Mouse (Mus musculus): ENCODE results near the gene Wasf2. TPM values are rescaled to one million over a fixed set of nuclear protein-coding genes. Genes with fewer than 3 reads are reported as not detected.

The Wasf2 gene
- total RNA-seq, 4 experiments from 2014 or later, result 18.8 to 27.9 (median 27.3) TPM

- DNase-seq (ENCODE audit: low spot score in 2 of 2), result no peak
Observed at GRCm38 (mm10) chr4:133174361-133174760, 44.1 kb downstream of the Wasf2 start.

- DNase-seq (ENCODE audit: low spot score in 2 of 2), result no peak
Observed at GRCm38 (mm10) chr4:133175274-133175673, 45.0 kb downstream of the Wasf2 start.

DNA sequence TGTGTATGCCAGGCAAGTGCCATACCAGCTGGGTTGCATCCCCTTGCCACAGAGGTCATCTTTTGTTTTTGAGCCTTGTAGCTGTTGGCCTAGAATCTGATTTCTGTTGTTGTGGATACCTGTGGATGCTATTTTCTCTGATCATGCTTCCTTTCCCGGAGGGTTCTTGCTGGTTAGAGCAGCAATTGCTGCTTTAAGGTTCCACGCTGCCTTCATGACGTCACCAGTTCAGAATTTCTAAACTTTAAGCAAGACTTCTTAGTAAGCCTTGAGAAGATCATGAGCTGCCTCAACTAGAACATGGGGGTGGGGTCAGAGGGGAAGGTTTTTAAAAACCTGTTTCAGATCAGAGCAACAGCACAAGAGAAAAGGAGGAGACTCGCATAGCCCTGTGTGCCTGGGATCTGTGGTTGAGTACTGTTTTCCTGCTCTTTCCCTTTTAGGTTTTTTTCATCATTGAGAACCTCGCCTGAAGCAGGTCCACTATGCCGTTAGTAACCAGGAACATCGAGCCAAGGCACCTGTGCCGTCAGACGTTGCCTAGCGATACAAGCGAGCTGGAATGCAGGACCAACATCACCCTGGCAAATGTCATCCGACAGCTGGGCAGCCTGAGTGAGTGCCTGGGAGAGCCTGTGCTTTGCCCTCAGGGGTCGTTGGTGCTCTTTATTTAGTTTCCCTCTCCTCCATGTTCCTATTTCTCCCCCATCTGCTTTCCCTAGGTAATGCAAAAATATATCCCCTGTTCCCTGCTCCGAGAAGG is 45.9 kb downstream of the Wasf2 start:
- no peak for DNase-seq (ENCODE audit: low spot score in 2 of 2)

DNA sequence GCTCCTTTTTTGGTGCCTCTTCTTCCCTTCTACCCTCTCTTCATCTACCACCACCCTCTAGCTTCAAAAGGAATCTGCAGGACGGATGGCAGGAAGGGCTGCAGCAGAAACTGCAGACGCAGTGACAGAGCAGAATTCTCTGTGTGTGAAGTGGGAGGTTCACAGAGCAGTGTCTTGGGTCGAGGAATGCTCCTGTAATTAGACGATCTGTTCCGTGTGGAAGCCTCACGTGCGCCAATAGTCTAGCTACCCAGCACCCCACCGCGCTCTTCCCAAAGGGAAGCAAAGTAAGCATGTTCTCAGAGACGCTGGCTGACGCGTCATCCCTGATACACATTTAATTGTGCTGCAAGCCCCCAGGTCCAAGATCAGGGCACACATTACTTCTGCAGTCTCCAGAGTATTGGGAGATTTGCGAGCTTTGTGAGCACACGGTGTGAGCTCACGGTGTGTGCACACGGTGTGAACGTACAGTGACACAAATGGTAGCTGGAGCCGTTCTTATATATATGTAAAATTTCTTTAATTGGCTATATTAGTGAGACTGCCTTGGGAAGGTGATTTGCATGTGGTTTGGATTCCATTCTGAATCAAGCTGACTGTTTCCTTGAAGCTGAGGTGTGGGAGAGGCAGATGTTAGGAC is 46.6 kb downstream of the Wasf2 start:
- DNase-seq (ENCODE audit: low spot score in 2 of 2), result no peak

GRCm38 (mm10) chr4:133178305-133178704 is 48.0 kb downstream of the Wasf2 start:
- no peak for DNase-seq (ENCODE audit: low spot score in 2 of 2)

GRCm38 (mm10) chr4:133179258-133179657 is 49.0 kb downstream of the Wasf2 start:
- no peak for DNase-seq (ENCODE audit: low spot score in 2 of 2)

GRCm38 (mm10) chr4:133182439-133183033 is 52.2 kb downstream of the Wasf2 start:
- no peak for DNase-seq (ENCODE audit: low spot score in 2 of 2)

- no peak for DNase-seq (ENCODE audit: low spot score in 2 of 2)
Observed at GRCm38 (mm10) chr4:133184031-133184897, 54.0 kb downstream of the Wasf2 start.

DNA sequence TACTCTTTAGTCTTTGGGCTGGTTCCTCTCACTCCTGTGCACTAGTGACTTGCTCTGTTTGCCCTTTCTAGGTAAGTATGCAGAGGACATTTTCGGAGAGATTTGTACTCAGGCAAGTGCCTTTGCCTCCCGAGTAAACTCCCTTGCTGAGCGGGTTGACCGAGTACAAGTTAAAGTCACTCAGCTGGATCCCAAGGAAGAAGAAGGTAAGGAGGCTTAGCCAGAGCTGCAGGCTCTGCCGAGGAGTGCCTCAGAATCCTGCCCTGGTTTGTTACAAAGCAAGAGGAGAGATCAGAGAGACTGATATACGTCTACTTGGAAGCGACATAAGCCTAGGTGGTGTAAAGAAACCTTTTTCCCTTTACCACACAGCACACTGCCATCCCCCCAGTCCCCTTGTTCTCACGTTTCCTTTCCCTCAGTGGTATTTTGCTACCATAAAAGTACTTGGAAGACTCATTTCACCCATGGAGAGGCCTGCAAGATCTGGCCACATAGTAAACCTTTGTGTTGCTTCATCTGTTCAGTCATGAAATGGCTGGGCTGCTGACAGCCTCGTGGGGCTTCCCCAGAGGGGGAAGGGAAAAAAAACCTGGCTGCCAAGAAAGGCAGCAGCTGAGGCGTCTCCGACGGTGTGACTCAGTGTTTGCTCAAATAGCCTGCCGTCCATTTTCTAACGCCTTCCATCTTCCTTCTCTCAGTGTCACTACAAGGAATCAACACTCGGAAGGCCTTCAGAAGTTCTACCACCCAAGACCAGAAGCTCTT is 54.8 kb downstream of the Wasf2 start:
- DNase-seq (ENCODE audit: low spot score in 2 of 2), result peak; percentile 52 to 62

DNA sequence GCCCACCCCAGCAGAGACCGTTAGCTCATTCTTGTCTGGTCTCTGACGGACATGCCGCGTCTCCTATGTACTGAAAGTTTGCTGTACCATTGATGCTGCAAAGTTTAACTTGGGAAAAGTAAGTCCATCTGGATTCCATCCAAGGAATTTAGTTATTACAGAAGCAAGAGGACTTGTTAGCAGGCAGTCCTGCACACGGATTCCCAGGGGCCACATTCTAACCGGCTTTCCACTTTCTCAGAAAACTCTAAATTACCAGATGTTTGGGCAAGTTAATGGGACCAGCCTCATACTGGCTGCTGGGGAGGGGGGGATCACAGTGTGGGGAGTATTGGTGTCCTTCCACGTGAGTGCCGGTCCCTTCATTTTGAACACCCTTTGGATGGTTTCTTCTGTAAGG is 55.6 kb downstream of the Wasf2 start:
- no peak for DNase-seq (ENCODE audit: low spot score in 2 of 2)

DNA sequence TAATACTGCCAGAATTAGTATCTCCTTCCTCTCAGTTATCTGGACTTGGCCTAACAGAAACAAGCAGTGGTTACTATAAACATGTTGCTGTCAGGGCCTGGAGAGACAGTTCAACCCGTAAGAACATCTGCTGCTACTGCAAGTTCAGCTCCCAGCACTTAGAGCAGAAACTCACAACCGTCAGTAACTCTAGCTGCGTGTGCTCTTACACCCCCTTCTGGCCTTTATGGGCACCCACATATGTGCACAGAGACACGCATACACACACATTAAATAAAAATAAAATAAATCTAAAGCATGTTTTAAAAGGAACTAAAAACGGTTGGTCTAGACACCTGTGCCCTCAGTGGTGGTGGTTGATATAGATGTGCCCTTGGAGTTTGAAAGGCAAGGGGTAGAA is 56.6 kb downstream of the Wasf2 start:
- DNase-seq (ENCODE audit: low spot score in 2 of 2), result no peak

GRCm38 (mm10) chr4:133189396-133189795 is 59.1 kb downstream of the Wasf2 start:
- DNase-seq (ENCODE audit: low spot score in 2 of 2), result no peak

DNA sequence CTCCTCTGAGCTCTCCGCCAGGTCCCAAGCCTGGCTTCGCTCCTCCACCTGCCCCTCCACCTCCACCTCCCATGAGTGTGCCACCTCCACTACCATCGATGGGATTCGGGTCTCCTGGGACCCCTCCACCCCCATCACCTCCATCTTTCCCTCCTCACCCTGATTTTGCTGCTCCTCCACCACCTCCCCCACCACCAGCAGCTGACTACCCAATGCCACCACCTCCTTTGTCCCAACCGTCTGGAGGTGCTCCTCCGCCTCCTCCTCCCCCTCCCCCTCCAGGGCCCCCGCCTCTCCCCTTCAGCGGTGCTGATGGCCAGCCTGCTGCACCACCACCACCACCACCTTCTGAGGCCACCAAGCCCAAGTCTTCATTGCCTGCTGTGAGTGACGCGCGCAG is 64.2 kb downstream of the Wasf2 start:
- no peak for DNase-seq (ENCODE audit: low spot score in 2 of 2)

DNA sequence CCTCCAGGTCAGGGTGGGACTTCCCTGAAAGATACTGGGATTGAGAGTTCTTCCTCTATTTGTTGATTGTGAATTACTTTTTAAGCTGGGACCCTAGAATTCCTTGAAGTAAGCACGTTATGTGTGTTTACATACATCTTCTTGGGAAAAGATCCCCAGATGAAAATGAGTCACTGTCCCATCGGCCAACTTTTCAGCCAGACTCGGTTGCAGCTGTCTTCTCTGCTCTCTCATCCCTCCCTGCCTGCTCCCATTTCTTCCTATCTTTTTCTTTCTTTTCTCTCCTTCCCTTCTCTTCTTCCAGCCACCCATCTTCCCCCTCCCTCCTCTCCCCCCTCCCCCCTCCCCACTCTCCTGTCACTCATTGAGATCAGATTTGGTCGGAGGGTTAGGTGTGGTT is 64.7 kb downstream of the Wasf2 start:
- no peak for DNase-seq (ENCODE audit: low spot score in 2 of 2)

GRCm38 (mm10) chr4:133196136-133196535 is 65.8 kb downstream of the Wasf2 start:
- no peak for DNase-seq (ENCODE audit: low spot score in 2 of 2)

GRCm38 (mm10) chr4:133196852-133197251 is 66.5 kb downstream of the Wasf2 start:
- DNase-seq (ENCODE audit: low spot score in 2 of 2), result no peak

DNA sequence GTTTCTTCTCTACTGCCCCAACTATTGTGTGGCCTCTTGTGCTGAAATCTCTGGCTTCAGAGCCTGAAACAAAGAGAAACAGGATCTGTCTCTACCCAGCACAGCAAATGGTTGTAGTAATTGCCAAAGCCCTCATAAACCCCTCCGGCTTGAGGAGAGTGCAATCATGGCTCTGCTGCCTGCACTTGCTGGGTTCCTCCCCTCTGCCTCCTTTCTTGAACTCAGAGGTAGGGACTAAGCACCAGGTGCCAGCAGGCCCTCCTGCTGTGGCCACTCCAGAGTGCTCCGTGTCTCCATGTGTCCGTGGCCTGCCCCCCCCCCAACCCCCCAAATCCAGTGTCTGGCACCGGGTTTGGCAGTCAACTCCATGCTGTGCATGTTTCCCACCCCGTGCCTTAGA is 67.0 kb downstream of the Wasf2 start:
- DNase-seq (ENCODE audit: low spot score in 2 of 2), result no peak

DNA sequence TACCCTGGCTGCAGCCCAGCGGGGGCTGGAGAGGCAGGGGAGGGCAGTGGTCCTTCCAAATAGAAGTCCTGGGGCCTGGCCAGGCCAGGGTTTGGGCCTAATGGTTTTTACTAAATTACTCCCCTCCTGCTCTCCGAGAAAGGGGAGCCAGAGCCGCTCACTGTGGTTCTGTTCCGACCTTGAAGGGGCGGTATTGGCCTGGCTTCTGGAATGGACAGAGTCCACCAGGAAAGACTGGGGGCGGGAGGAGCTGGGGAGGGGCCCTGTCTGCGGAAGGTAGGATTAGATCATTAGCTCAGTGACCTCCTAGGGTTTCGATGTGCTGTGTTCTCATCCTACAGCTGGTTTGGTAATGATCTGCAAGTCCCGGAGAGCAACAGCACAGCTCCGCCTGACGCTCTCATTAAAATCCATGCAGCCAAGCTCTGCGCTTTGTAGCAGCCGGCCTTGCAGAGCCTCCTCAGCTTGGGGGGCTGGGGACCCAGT is 67.5 kb downstream of the Wasf2 start:
- DNase-seq (ENCODE audit: low spot score in 2 of 2), result no peak

DNA sequence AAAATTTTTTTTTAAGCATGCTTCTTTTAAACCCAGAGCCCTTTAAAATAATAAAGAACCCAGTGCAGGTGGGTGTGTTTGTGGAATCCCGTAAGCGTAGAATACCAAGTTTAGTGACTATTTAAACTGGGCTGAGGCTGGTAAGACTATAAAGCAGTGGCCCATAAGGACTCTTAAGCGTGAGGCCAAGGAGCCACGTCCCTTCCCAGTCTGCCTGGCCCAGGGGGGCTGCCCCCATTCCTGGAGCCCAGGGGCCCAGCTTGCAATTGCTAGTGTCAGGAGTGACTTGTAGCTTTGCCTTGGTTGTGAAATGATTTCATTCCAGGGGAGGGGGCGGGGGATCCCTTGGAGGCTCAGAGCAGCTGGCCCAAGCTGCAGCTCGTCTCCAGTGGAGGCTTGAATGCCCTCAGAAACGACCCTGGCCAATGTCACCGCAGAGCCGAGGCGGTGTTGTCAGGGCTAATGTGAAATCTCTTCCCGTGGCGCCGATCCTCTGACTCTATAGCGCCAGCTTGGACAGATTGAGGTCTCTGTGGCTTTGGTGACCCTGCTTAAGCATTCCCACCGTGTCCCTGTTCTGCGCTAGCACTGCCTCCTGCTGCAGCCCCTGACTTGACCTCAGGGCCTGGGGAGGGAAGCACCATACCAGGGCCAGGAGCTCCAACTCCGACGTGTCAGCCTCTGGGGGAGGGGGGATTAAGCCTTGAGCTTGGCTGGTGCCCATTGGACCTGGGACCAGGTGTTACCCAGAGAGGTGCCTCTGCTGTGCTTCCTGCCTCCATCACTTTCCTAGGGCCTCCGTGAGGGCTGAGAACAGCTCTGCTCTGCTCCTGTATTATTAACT is 68.3 kb downstream of the Wasf2 start:
- DNase-seq (ENCODE audit: low spot score in 2 of 2), result no peak

DNA sequence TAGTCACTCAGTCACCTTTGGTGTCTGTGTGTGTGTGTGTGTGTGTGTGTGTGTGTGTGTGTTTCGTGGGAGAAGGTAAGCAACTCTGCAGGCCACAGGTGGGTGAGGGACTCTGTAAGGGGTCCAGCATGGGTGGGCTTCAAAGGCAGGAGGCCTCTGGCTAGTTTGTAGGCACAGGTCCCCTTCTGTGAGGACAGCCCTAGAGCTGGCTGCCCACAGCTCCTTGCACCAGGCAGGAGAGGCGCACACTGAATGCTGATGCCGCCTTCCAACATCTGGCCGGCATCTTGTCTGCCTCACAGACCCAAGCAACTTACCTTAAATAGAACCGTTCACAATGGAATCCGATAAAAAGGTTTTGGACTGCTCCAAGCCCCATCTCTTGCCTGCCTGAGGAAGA is 69.4 kb downstream of the Wasf2 start:
- DNase-seq (ENCODE audit: low spot score in 2 of 2), result no peak

All from gastrocnemius, adult 8-10 months (tissue).